Mouse (Mus musculus): ENCODE data around the gene Fli1.

Gene Fli1

GRCm38 (mm10) chr9:32550541-32550940, 7.9 kb upstream of the Fli1 start:
- DNase-seq (ENCODE audit: low read depth, low spot score), result no peak

- no peak for DNase-seq (ENCODE audit: low read depth, low spot score)
Observed at GRCm38 (mm10) chr9:32549462-32550384, 7.1 kb upstream of the Fli1 start.

GRCm38 (mm10) chr9:32546731-32547130, 4.1 kb upstream of the Fli1 start:
- no peak for DNase-seq (ENCODE audit: low read depth, low spot score)

GRCm38 (mm10) chr9:32544731-32545661, 2.3 kb upstream of the Fli1 start:
- DNase-seq (ENCODE audit: low read depth, low spot score), result no peak

GRCm38 (mm10) chr9:32543923-32544575, 1.4 kb upstream of the Fli1 start:
- no peak for DNase-seq (ENCODE audit: low read depth, low spot score)

- DNase-seq (ENCODE audit: low read depth, low spot score), result no peak
Observed at GRCm38 (mm10) chr9:32543040-32543581, 450 bp upstream of the Fli1 start.

- DNase-seq (ENCODE audit: low read depth, low spot score), result no peak
Observed at GRCm38 (mm10) chr9:32541223-32541901, 1.3 kb downstream of the Fli1 start.

- no peak for DNase-seq (ENCODE audit: low read depth, low spot score)
Observed at GRCm38 (mm10) chr9:32540406-32541222, 2.0 kb downstream of the Fli1 start.

- DNase-seq (ENCODE audit: low read depth, low spot score), result no peak
Observed at GRCm38 (mm10) chr9:32540061-32540405, 2.6 kb downstream of the Fli1 start.

GRCm38 (mm10) chr9:32539321-32539761, 3.3 kb downstream of the Fli1 start:
- no peak for DNase-seq (ENCODE audit: low read depth, low spot score)

- no peak for DNase-seq (ENCODE audit: low read depth, low spot score)
Observed at GRCm38 (mm10) chr9:32538124-32538523, 4.5 kb downstream of the Fli1 start.

GRCm38 (mm10) chr9:32537706-32538105, 5.0 kb downstream of the Fli1 start:
- DNase-seq (ENCODE audit: low read depth, low spot score), result no peak

- no peak for DNase-seq (ENCODE audit: low read depth, low spot score)
Observed at GRCm38 (mm10) chr9:32535201-32535955, 7.3 kb downstream of the Fli1 start.

GRCm38 (mm10) chr9:32534025-32534615, 8.5 kb downstream of the Fli1 start:
- DNase-seq (ENCODE audit: low read depth, low spot score), result no peak

GRCm38 (mm10) chr9:32531588-32531987, 11.1 kb downstream of the Fli1 start:
- DNase-seq (ENCODE audit: low read depth, low spot score), result no peak

- DNase-seq (ENCODE audit: low read depth, low spot score), result no peak
Observed at GRCm38 (mm10) chr9:32530975-32531374, 11.7 kb downstream of the Fli1 start.

GRCm38 (mm10) chr9:32530188-32530587, 12.5 kb downstream of the Fli1 start:
- no peak for DNase-seq (ENCODE audit: low read depth, low spot score)

- no peak for DNase-seq (ENCODE audit: low read depth, low spot score)
Observed at GRCm38 (mm10) chr9:32529594-32529993, 13.1 kb downstream of the Fli1 start.

- DNase-seq (ENCODE audit: low read depth, low spot score), result no peak
Observed at GRCm38 (mm10) chr9:32527329-32527728, 15.3 kb downstream of the Fli1 start.
